Mouse (Mus musculus) lung, postnatal 10 days (tissue): ENCODE measurements around the gene Ccdc171.
"Not testable (repeated sequence)": the region's sequence is repeated elsewhere in the genome, so short reads cannot be mapped to it uniquely, and the experiment has no call there.

Source experiments
- DNase-seq: peaks from one replicate; pipeline ENCODE4 v3.0.0; 2021

Ccdc171 gene

DNA sequence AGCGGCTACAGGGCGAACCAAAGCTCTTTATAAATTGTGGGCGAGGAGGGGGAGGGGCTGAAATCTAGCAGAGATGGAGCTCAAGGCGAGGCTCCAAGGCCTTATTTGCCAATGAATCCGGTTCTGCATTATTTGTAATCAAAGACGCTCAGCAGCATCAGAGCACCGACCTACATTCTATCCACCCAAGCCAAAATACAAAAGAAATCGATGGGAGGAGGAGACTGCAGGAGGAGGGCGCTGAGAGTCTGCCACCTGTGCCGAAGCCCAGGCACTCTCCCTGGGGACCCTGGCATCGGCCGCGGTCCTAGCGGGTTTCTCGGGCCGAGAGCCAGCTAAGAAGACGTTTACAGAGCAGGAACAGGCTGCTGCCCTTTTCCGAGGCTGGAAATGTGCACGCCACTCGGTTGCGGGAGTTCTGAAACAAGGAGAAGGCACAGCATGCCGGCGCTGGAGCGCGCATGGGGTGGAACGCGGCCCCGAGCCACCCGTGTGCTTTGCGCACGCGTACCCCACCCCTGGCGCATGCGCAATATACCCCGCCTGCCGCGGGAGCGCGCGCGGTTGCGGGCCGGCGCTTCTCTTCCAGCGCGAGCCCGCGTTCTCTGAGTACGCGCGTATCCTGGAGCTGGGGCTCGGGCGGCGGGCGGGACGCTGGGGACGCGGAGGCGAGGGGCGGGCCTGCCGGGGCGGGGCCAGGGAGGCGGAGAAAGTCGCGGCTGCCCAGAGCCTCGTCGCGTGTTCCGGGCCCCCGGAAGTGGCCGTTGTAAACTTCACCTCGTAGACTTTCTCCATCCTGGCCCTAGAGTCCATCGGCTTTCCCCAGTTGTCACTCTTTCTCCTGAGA is at the start of gene Ccdc171:
Ccdc171 (plus strand) TSS at position 703 of the 847 bp plus-strand sequence.
- DNase-seq = peak; percentile 96

- DNase-seq = no peak
Measured at GRCm38 (mm10) chr4:83485250-83485649, 40.1 kb upstream of the Ccdc171 start.

- DNase-seq = peak; percentile 92
Measured at GRCm38 (mm10) chr4:83485735-83486116, 39.6 kb upstream of the Ccdc171 start.

DNA sequence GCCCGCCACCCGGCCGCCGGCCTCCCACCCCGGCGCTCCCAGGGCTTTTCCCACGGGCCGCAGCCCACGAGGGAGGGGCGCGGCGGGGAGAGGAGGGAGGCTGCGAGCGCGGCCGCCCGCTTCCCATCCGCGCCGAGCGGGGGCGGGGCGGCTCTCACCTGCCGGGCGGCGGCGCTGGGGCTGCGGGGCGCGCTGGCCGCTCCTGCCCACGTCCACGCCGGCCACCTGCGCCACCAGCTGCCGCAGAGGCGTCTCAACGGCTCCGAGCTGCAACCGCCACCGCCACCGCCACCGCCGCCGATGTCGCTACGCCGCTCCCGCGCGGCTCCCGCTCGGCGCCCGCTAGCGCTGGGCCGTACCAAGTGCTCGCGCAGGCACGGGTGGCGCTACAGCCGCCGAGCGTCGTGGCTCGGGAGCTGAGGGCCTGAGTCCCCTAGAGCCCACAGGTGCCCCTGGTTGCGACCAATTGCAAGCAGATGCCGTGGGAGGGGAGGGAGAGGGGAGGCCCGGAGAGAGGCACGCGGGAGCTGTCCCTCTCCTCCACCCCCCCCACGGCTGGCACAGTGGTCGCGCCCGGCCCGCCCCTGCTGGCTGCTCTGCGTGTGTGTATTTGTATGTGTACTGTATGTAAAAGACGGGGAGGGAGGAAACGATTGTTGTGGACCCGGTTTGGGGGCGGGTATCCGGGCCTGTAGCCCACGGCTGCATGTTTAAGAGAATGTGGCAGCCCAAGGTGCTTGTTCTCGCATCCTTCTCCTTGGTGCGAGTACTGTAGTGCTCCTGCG is 39.0 kb upstream of the Ccdc171 start, which contains the start of gene Psip1:
Psip1 (minus strand) TSS at position 343 of the 785 bp plus-strand sequence.
- peak; percentile 90 for DNase-seq

GRCm38 (mm10) chr4:83489121-83489520 is 36.2 kb upstream of the Ccdc171 start:
- no peak for DNase-seq

DNA sequence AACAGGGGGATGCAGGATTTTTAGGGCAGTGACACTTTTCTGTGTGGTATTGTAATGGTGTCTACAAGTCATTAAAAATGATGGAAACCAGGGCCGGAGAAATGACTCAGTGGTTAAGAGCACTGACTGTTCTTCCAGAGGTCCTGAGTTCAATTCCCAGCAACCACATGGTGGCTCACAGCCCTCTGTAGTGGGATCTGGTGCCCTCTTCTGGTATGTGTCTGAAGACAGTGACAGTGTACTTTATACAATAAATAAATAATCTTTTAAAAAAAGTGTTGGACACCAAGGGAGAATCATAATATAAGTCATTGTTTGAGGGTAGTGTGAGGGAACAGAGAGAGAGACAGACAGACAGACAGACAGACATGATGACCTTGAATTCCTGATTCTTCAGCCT is 32.2 kb upstream of the Ccdc171 start:
- DNase-seq = no peak

GRCm38 (mm10) chr4:83497013-83497412 is 28.3 kb upstream of the Ccdc171 start:
- DNase-seq = not testable (repeated sequence)

- DNase-seq = no peak
Measured at GRCm38 (mm10) chr4:83500154-83501036, 24.9 kb upstream of the Ccdc171 start.

GRCm38 (mm10) chr4:83501037-83501430 is 24.3 kb upstream of the Ccdc171 start:
- no peak for DNase-seq

DNA sequence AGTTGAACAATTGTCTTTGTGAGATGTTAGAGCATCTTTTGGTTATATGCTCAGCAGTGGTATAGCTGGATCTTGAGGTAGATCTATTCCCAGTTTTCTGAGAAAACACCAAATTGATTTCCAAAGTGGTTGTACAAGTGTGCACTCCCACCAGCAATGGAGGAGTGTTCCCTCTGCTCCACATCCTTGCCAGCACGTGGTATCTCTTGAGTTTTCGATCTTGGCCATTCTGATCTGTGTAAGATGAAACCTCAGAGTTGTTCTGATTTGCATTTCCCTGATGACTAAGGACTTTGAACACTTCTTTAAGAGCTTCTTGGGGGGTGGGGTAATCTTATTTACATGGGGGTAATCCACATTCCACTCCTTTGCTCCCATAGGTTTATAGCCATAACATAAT is 15.7 kb upstream of the Ccdc171 start:
- no peak for DNase-seq

DNA sequence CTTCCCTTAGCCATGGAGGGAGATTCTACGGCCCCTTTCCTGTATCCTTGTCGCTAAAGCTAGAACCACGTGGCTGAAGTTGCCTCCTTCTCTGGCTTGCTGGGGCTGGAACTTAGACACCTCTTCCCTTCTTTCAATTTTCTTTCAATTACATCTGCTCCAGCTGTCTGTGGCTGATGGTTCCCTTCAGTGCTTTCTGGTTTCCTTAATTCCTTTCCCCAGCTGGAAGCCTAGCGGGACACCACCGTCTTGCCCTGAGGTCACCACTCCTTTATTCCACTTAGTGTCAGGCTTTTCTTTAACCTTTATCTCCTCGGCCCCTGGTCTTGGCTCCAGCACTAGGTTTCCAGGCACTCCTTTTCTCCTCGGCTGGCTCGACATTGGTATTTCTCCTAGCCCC is 14.3 kb upstream of the Ccdc171 start:
- DNase-seq = no peak

DNA sequence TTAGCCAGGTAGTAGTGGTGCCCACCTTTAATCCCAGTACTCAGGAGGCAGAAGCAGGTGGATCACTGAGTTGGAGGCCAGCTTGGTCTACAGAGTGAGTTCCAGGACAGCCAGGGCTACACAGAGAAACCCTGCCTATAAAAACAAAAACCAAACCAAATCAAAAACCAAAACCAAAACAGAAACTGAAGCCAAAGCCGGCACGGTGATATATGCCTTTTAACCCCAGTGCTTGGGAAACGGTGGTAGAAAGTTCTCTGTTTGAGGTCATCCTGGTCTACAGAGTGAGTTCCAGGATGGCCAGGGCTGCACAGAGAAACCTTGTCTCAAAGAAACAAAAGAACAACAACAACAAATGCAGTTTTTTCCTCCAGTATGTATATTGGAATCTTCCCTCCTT is 13.1 kb upstream of the Ccdc171 start:
- no peak for DNase-seq

GRCm38 (mm10) chr4:83512644-83513043 is 12.7 kb upstream of the Ccdc171 start:
- no peak for DNase-seq

- DNase-seq = no peak
Measured at GRCm38 (mm10) chr4:83514183-83514582, 11.2 kb upstream of the Ccdc171 start.

DNA sequence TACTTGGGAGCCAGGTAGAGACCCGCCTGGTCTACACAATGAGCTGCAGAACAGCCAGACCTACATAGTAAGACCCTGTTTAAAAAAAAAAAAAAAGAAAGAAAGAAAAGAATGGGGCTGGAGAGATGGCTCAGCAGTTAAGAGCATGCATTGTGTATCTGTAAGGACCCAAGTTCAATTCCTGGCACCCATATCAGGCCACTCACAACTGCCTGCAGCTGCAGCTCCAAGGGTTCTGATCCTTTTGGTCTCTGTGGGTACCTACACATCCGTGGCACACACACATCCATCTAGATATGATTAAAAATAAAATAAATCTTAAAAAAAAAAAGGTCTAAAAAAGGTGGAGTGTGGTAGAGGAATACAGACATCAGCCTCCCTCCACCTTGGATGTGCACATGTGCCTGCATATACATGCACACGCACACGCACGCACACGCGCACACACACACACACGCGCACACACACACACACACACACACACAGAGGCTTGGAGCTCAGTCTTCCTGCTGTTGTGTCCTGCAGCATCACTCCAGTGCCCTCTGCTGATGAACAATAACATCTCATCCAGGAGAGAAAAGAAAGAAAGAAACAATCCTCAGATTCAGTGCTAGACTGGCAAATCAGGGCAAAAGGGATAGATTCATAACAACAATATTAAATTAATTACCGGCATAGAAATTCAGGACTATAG is 10.2 kb upstream of the Ccdc171 start:
- no peak for DNase-seq

GRCm38 (mm10) chr4:83516144-83516543 is 9.2 kb upstream of the Ccdc171 start:
- not testable (repeated sequence) for DNase-seq

- DNase-seq = no peak
Measured at GRCm38 (mm10) chr4:83519148-83519547, 6.2 kb upstream of the Ccdc171 start.

DNA sequence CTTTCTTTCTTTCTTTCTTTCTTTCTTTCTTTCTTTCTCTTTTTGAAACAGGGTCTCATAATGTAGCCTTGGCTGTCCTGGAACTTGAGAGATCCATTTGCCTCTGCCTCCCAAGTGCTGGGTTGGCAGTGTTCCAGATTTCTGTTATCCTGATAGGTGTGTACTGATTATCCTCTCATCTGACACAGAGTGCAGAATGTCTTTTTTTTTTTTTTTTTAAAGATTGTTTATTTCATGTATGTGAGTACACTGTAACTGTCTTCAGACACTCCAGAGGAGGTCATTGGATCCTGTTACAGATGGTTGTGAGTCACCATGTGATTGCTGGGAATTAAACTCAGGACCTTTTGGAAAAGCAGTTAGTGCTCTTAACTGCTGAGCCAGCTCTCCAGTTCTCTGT is 5.5 kb upstream of the Ccdc171 start:
- DNase-seq = no peak

DNA sequence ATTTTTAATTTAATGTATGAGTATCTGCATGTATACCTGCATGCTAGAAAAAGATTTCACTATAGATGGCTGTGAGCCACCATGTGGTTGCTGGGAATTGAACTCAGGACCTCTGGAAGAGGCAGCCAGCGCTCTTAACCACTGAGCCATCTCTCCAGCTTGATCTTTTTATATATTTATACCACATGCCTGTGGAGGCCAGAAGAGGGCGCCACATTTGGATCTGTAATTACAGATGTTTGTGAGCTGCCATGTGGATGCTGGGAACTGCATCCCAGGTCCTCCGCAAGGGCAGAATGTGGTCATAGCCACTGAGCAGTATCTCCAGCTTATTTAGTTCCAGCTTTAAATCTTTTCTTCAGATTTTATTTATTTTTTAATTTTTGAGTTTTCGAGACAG is 5.0 kb upstream of the Ccdc171 start:
- DNase-seq = no peak

- DNase-seq = no peak
Measured at GRCm38 (mm10) chr4:83522066-83522465, 3.3 kb upstream of the Ccdc171 start.

- no peak for DNase-seq
Measured at GRCm38 (mm10) chr4:83524456-83524842, 896 bp upstream of the Ccdc171 start.

DNA sequence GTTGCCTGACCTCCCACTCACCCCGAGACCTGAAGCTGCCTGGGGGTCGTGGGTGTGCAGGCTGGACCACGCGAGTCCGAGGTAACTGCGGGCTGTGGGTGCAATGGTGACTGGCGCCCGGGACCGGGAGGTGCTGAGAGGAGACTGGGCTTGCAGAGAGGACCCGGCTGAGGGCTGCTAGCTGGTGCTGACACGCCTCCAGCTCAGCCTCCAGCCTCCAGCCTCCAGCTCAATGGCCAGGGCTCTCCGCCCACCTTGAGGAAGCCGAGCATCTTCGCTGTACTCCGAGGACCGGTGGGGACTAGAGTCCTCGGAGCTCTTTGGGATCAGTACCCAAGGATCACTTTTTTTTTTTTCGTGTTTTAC is 328 bp downstream of the Ccdc171 start:
- no peak for DNase-seq
